Mouse (Mus musculus) limb, embryonic 13.5 days (tissue): Measurements from ENCODE around the gene Mrps18a. TPM values are rescaled to one million over a fixed set of nuclear protein-coding genes. Genes with fewer than 3 reads are reported as not detected.

Experiments
- ATAC-seq: fragments of 200-750 bp; cut with Nextera tagmentation; 2 replicates; pipeline ENCODE4 v1.8.0; 2017; ENCODE audit warnings: low read depth, moderate number of reproducible peaks, moderate TSS enrichment; ENCODE audit not compliant: low FRiP score
- H3K27ac ChIP-seq: fragments of 300-500 bp; sonication (generic); 2 replicates; pipeline ENCODE4 v1.5.1; 2015; ENCODE audit warnings: inconsistent platforms, mild to moderate bottlenecking, moderate library complexity
- H3K27me3 ChIP-seq: fragments of 300-500 bp; sonication (generic); 2 replicates; pipeline ENCODE4 v1.6.1; 2015; ENCODE audit warnings: mild to moderate bottlenecking, inconsistent platforms
- H3K36me3 ChIP-seq: fragments of 300-500 bp; sonication (generic); 2 replicates; pipeline ENCODE4 v1.6.1; 2015; ENCODE audit warnings: inconsistent platforms, mild to moderate bottlenecking, moderate library complexity
- H3K4me1 ChIP-seq: fragments of 300-500 bp; sonication (generic); 2 replicates; pipeline ENCODE4 v1.6.1; 2015; ENCODE audit warnings: inconsistent platforms
- H3K4me2 ChIP-seq: fragments of 300-500 bp; sonication (generic); replicated peaks from 2 replicates; pipeline ENCODE4 v1.6.1; 2015; ENCODE audit warnings: inconsistent platforms, mild to moderate bottlenecking, moderate library complexity
- H3K4me3 ChIP-seq: fragments of 300-500 bp; sonication (generic); 2 replicates; pipeline ENCODE4 v1.5.1; 2015; ENCODE audit warnings: moderate library complexity, mild to moderate bottlenecking, inconsistent platforms
- H3K9ac ChIP-seq: fragments of 300-500 bp; sonication (generic); 2 replicates; pipeline ENCODE4 v1.6.1; 2015; ENCODE audit warnings: mild to moderate bottlenecking, inconsistent platforms
- H3K9me3 ChIP-seq: fragments of 300-500 bp; sonication (generic); 2 replicates; pipeline ENCODE4 v1.6.1; 2016; ENCODE audit warnings: inconsistent platforms
- whole genome bisulfite sequencing: fragments of 180-500 bp; shearing (Covaris S2); methylation state at CpG from one replicate; pipeline ENCODE4 v1.1.7; 2015; 5-methylcytosine and 5-hydroxymethylcytosine counted together
- polyA plus RNA-seq: library from polyadenylated mRNA; unstranded; fragments of >200 nt; fragmentation: Nextera tagmentation; extraction: Ambion mirVana; gene quantifications from 2 replicates; pipeline ENCODE4 v1.2.1, GENCODE M21; 2015

Gene Mrps18a
- polyA plus RNA-seq, 1 experiment from 2014 or later, result 143 TPM

- H3K9ac ChIP-seq, result no peak overlapping the region
- no peaks in the 10 kb centered on the region for H3K27me3 ChIP-seq
- H3K9me3 ChIP-seq, result no peaks in the 10 kb centered on the region
- no peak for ATAC-seq
- peaks cover 88% of the 10 kb centered on the region for H3K36me3 ChIP-seq
- peaks cover 13% of the 10 kb centered on the region for H3K4me1 ChIP-seq
- H3K4me2 ChIP-seq, result no peak overlapping the region
- WGBS, result 85% methylated on average over 11 of the region's 11 CpGs
- no peak overlapping the region for H3K4me3 ChIP-seq
- no peak overlapping the region for H3K27ac ChIP-seq
Measured at GRCm38 (mm10) chr17:46167014-46167413, 56.2 kb downstream of the Mrps18a start.

- no peaks in the 10 kb centered on the region for H3K4me1 ChIP-seq
- no peak overlapping the region for H3K4me3 ChIP-seq
- no peaks in the 10 kb centered on the region for H3K27me3 ChIP-seq
- no peak overlapping the region for H3K27ac ChIP-seq
- WGBS, result 41% methylated on average over 5 of the region's 5 CpGs
- no peaks in the 10 kb centered on the region for H3K9me3 ChIP-seq
- peaks cover 98% of the 10 kb centered on the region for H3K36me3 ChIP-seq
- H3K9ac ChIP-seq, result peak overlapping the region; percentile 10; the same call in 1 of the 2 replicates
- no peak for ATAC-seq
- no peak overlapping the region for H3K4me2 ChIP-seq
Measured at GRCm38 (mm10) chr17:46168318-46168717, 57.5 kb downstream of the Mrps18a start.

GRCm38 (mm10) chr17:46168768-46169167 lies 58.0 kb downstream of the Mrps18a start:
- no peak overlapping the region for H3K27ac ChIP-seq
- H3K4me1 ChIP-seq, result no peaks in the 10 kb centered on the region
- H3K36me3 ChIP-seq, result peaks cover 95% of the 10 kb centered on the region
- no peak for ATAC-seq
- no peak overlapping the region for H3K9ac ChIP-seq
- no peak overlapping the region for H3K4me3 ChIP-seq
- H3K27me3 ChIP-seq, result no peaks in the 10 kb centered on the region
- H3K9me3 ChIP-seq, result no peaks in the 10 kb centered on the region
- WGBS, result 95% methylated on average over 5 of the region's 5 CpGs
- H3K4me2 ChIP-seq, result no peak overlapping the region

- WGBS, result 73% methylated on average over 3 of the region's 3 CpGs
- peaks cover 84% of the 10 kb centered on the region for H3K36me3 ChIP-seq
- H3K9ac ChIP-seq, result no peak overlapping the region
Measured at GRCm38 (mm10) chr17:46170538-46170937, 59.8 kb downstream of the Mrps18a start.

More at GRCm38 (mm10) chr17:46170538-46170937, 59.8 kb downstream of the Mrps18a start:
- H3K4me3 ChIP-seq, result no peak overlapping the region
- H3K27ac ChIP-seq, result no peak overlapping the region
- ATAC-seq, result no peak
- no peaks in the 10 kb centered on the region for H3K9me3 ChIP-seq
- H3K4me2 ChIP-seq, result no peak overlapping the region
- H3K27me3 ChIP-seq, result no peaks in the 10 kb centered on the region
- H3K4me1 ChIP-seq, result no peaks in the 10 kb centered on the region

Other genes starting within 250 kb of the Mrps18a start
- gene Vegfa, start 78.6 kb upstream of the Mrps18a start, polyA plus RNA-seq, result 4.3 and 4.6 TPM in 2 replicates
- 11.1 and 11.4 TPM in 2 replicates for gene Rsph9, start 33.2 kb downstream of the Mrps18a start, polyA plus RNA-seq
- 36.4 and 39.0 TPM in 2 replicates for gene Mad2l1bp, start 42.6 kb downstream of the Mrps18a start, polyA plus RNA-seq
- 45.2 and 49.3 TPM in 2 replicates for gene Gtpbp2, start 50.0 kb downstream of the Mrps18a start, polyA plus RNA-seq
- 18.9 and 19.2 TPM in 2 replicates for gene Polh, start 91.7 kb downstream of the Mrps18a start, polyA plus RNA-seq
- 43.1 and 48.5 TPM in 2 replicates for gene Xpo5, start 91.8 kb downstream of the Mrps18a start, polyA plus RNA-seq
- 103 and 105 TPM in 2 replicates for gene Polr1c, start 137.1 kb downstream of the Mrps18a start, polyA plus RNA-seq
- gene Yipf3, start 137.1 kb downstream of the Mrps18a start, polyA plus RNA-seq, result 104 and 110 TPM in 2 replicates
- 0.69 and 1.4 TPM in 2 replicates for gene Lrrc73, start 142.5 kb downstream of the Mrps18a start, polyA plus RNA-seq
- gene Tjap1, start 172.0 kb downstream of the Mrps18a start, polyA plus RNA-seq, result 61.3 and 68.2 TPM in 2 replicates
- 8.8 and 11.0 TPM in 2 replicates for gene Dlk2, start 186.4 kb downstream of the Mrps18a start, polyA plus RNA-seq
- 7.5 and 7.6 TPM in 2 replicates for gene Abcc10, start 217.4 kb downstream of the Mrps18a start, polyA plus RNA-seq